Mouse (Mus musculus) heart, postnatal 0 days (tissue): Measurements from ENCODE around the gene Wdr38. TPM values are rescaled to one million over a fixed set of nuclear protein-coding genes. Genes with fewer than 3 reads are reported as not detected.

Source experiments
- ATAC-seq: fragments of 200-750 bp; cut with Nextera tagmentation; 2 replicates; pipeline ENCODE4 v1.8.0; 2017; ENCODE audit warnings: low read depth, moderate number of reproducible peaks, moderate library complexity; ENCODE audit not compliant: insufficient read depth
- DNase-seq: peaks from one replicate; pipeline ENCODE4 v3.0.0-alpha.2; 2016; ENCODE audit warnings: low spot score
- H3K27ac ChIP-seq: fragments of 300-500 bp; sonication (generic); 2 replicates; pipeline ENCODE4 v1.5.1; 2014; ENCODE audit warnings: low read depth, mild to moderate bottlenecking
- H3K27me3 ChIP-seq: fragments of 300-500 bp; sonication (generic); 2 replicates; pipeline ENCODE4 v1.6.1; 2014; ENCODE audit warnings: low read length, mixed read lengths; ENCODE audit not compliant: control insufficient read depth, insufficient read depth
- H3K36me3 ChIP-seq: fragments of 300-500 bp; sonication (generic); replicated peaks from 2 replicates; pipeline ENCODE4 v1.6.1; 2014; ENCODE audit warnings: low read length, mixed read lengths; ENCODE audit not compliant: control insufficient read depth, insufficient read depth
- H3K4me1 ChIP-seq: fragments of 300-500 bp; sonication (generic); 2 replicates; pipeline ENCODE4 v1.6.1; 2014; ENCODE audit warnings: antibody characterized with exemption; ENCODE audit not compliant: control insufficient read depth, insufficient read depth
- H3K4me2 ChIP-seq: fragments of 300-500 bp; sonication (generic); 2 replicates; pipeline ENCODE4 v1.6.1; 2014; ENCODE audit warnings: low read depth, mild to moderate bottlenecking, low read length, moderate library complexity
- H3K4me3 ChIP-seq: fragments of 300-500 bp; sonication (generic); 2 replicates; pipeline ENCODE4 v1.5.1; 2014; ENCODE audit warnings: low read depth, low read length
- H3K9ac ChIP-seq: fragments of 300-500 bp; sonication (generic); replicated peaks from 2 replicates; pipeline ENCODE4 v1.6.1; 2014; ENCODE audit warnings: low read depth, low read length, mixed read lengths
- H3K9me3 ChIP-seq: fragments of 300-500 bp; sonication (generic); replicated peaks from 2 replicates; pipeline ENCODE4 v1.6.1; 2016; ENCODE audit warnings: low read length; ENCODE audit not compliant: control insufficient read depth
- CTCF ChIP-seq: IDR thresholded peaks from 2 replicates; pipeline ENCODE4 v1.5.1; 2016; ENCODE audit warnings: antibody characterized with exemption, control low read depth, low read depth
- EP300 ChIP-seq: IDR thresholded peaks from 2 replicates; pipeline ENCODE4 v1.6.1; 2016; ENCODE audit warnings: antibody characterized with exemption, low read depth
- WGBS: fragments of 180-500 bp; shearing (Covaris S2); extraction: QIAGEN DNeasy Blood & Tissue Kit; methylation state at CpG from one replicate; pipeline ENCODE4 v1.1.7; 2014; 5-methylcytosine and 5-hydroxymethylcytosine counted together
- polyA plus RNA-seq: library from polyadenylated mRNA; unstranded; fragments of >200 nt; fragmentation: Nextera tagmentation; extraction: Ambion mirVana; gene quantifications from 2 replicates; pipeline ENCODE4 v1.2.1, GENCODE M21; 2015
- total RNA-seq: library from RNA; depleted of rRNA; stranded (reverse); fragments of >200 nt; gene quantifications from 2 replicates; pipeline ENCODE4 v1.2.3, GENCODE M21; 2014; ENCODE audit warnings: low replicate concordance; rRNA removed

The Wdr38 gene
- total RNA-seq (0.08 TPM in 1 of 2 replicates, not detected in the other), polyA plus RNA-seq (0.83 and 1.1 TPM in 2 replicates)

GRCm38 (mm10) chr2:38997386-38998374 lies at the start of gene Wdr38:
Gene Wdr38, plus strand, starts transcription at chr2:38997476.
- ATAC-seq (peak; percentile 94), DNase-seq (peak; percentile 79)
- Histone ChIP-seq H3K4me1 (peaks cover 7% of the 10 kb centered on the region; the same call in 1 of the 2 replicates), H3K27me3 (0 out of 2 replicates have a peak, but pooled peaks cover 3% of the 10 kb centered on the region), H3K4me3 (peak within 1 kb of the TSS; percentile 47), H3K9ac (peak within 1 kb of the TSS; percentile 47), H3K27ac (no peak within 1 kb of the TSS), H3K9me3 (no peaks in the 10 kb centered on the region), H3K4me2 (peak within 1 kb of the TSS; percentile 66), H3K36me3 (peaks cover 25% of the 10 kb centered on the region)
- TF ChIP-seq CTCF (peak; percentile 95), EP300 (no peak)
- 11% methylated on average over 33 of the region's 33 CpGs for WGBS

GRCm38 (mm10) chr2:38947566-38947965 lies 49.7 kb upstream of the Wdr38 start:
- no peaks in the 10 kb centered on the region for H3K9me3 ChIP-seq
- WGBS, result 52% methylated on average over 7 of the region's 7 CpGs
- no peak overlapping the region for H3K27ac ChIP-seq
- ATAC-seq (no peak), DNase-seq (no peak)
- H3K4me3 ChIP-seq, result no peak overlapping the region
- no peaks in the 10 kb centered on the region for H3K36me3 ChIP-seq
- H3K27me3 ChIP-seq, result no peaks in the 10 kb centered on the region
- no peak overlapping the region for H3K4me2 ChIP-seq
- no peak for TF ChIP-seq EP300
- TF ChIP-seq CTCF, result no peak
- peaks cover 15% of the 10 kb centered on the region for H3K4me1 ChIP-seq
- H3K9ac ChIP-seq, result no peak overlapping the region

GRCm38 (mm10) chr2:38950281-38950719 lies 47.0 kb upstream of the Wdr38 start:
- ATAC-seq, result peak; percentile 95
- Histone ChIP-seq H3K4me1 (peaks cover 15% of the 10 kb centered on the region), H3K4me2 (peak overlapping the region; percentile 32), H3K36me3 (no peaks in the 10 kb centered on the region), H3K9me3 (no peaks in the 10 kb centered on the region), H3K27me3 (no peaks in the 10 kb centered on the region), H3K9ac (no peak overlapping the region), H3K27ac (peak overlapping the region; percentile 44; the same call in 1 of the 2 replicates), H3K4me3 (no peak overlapping the region)
- peak; percentile 92 for DNase-seq
- TF ChIP-seq EP300 (no peak), CTCF (no peak)
- WGBS, result 6% methylated on average over 7 of the region's 7 CpGs

GRCm38 (mm10) chr2:38953152-38953883 lies 44.0 kb upstream of the Wdr38 start:
- Histone ChIP-seq H3K27ac (no peak overlapping the region), H3K9me3 (no peaks in the 10 kb centered on the region), H3K4me1 (peaks cover 15% of the 10 kb centered on the region), H3K9ac (no peak overlapping the region), H3K27me3 (no peaks in the 10 kb centered on the region), H3K4me2 (no peak overlapping the region), H3K4me3 (no peak overlapping the region), H3K36me3 (no peaks in the 10 kb centered on the region)
- no peak for DNase-seq
- TF ChIP-seq EP300 (no peak), CTCF (no peak)
- no peak for ATAC-seq
- WGBS, result 62% methylated on average over 5 of the region's 5 CpGs

GRCm38 (mm10) chr2:38956062-38956461 lies 41.2 kb upstream of the Wdr38 start:
- no peaks in the 10 kb centered on the region for H3K36me3 ChIP-seq
- no peak overlapping the region for H3K27ac ChIP-seq
- no peak for ATAC-seq
- no peak for DNase-seq
- no peak overlapping the region for H3K9ac ChIP-seq
- H3K4me2 ChIP-seq, result no peak overlapping the region
- no peak for TF ChIP-seq CTCF
- TF ChIP-seq EP300, result no peak
- H3K27me3 ChIP-seq, result no peaks in the 10 kb centered on the region
- 0 out of 2 replicates have a peak, but pooled peaks cover 4% of the 10 kb centered on the region for H3K4me1 ChIP-seq
- WGBS, result 72% methylated on average over 2 of the region's 2 CpGs
- H3K9me3 ChIP-seq, result no peaks in the 10 kb centered on the region
- no peak overlapping the region for H3K4me3 ChIP-seq
